Comparison of ENCODE assay signal across 7 mouse cellular contexts in genomic region chrX:77433811-77434192, GRCm38 (mm10).
DNase-seq lines count a peak whose midpoint lies in the region; ATAC-seq and TF ChIP-seq lines count a peak whose summit lies in the region.

No protein-coding gene starts in this region.

- no peak overlapping the region for H3K9ac ChIP-seq in lung, embryonic 15.5 days

- WGBS in lung, embryonic 15.5 days = 14% methylated on average over 3 of the region's 3 CpGs
- 13% methylated on average over 3 of the region's 3 CpGs for WGBS in limb, embryonic 10.5 days
- 9% methylated on average over 3 of the region's 3 CpGs for WGBS in olfactory bulb, adult 2 months

- DNase-seq in lung, postnatal 14 days = no peak
- no peak for DNase-seq in limb, embryonic 10.5 days (ENCODE audit: low spot score)
- DNase-seq in adrenal gland, adult 18-20 months (ENCODE audit: low spot score in 2 of 2) = no peak
- no peak for DNase-seq in left cerebral cortex, postnatal 10 days (ENCODE audit: extremely low spot score in 1 of 2, low spot score in 2 of 2)

- intact Hi-C loops in left cerebral cortex, postnatal 10 days (cut with DNase I) = loop anchor here (10.0 kb wide), 1 partner anchor 201 kb away; no protein-coding TSS in a partner anchor

- no peaks in the 10 kb centered on the region for H3K27me3 ChIP-seq in lung, embryonic 15.5 days
- no peaks in the 10 kb centered on the region for H3K27me3 ChIP-seq in limb, embryonic 10.5 days (ENCODE audit: low read depth, poor library complexity, severe bottlenecking)

- H3K9me3 ChIP-seq in lung, embryonic 15.5 days = no peaks in the 10 kb centered on the region
- H3K9me3 ChIP-seq in limb, embryonic 10.5 days (replicated peaks) = no peaks in the 10 kb centered on the region

- H3K27ac ChIP-seq in lung, embryonic 15.5 days = peak overlapping the region; percentile 9; the same call in 1 of the 2 replicates
- H3K27ac ChIP-seq in embryonic fibroblast, embryonic 13.5 days (ENCODE audit: insufficient read depth, low read length) = peak overlapping the region; percentile 89
- peak overlapping the region; percentile 70 for H3K27ac ChIP-seq in limb, embryonic 10.5 days
- peak overlapping the region; percentile 72; the same call in 1 of the 2 replicates for H3K27ac ChIP-seq in olfactory bulb, adult 2 months (ENCODE audit: insufficient read depth, low read depth, low read length)

- no peaks in the 10 kb centered on the region for H3K36me3 ChIP-seq in lung, embryonic 15.5 days
- H3K36me3 ChIP-seq in limb, embryonic 10.5 days = no peaks in the 10 kb centered on the region

- TF ChIP-seq CTCF in embryonic fibroblast, embryonic 13.5 days (IDR thresholded peaks at IDR 0.05; ENCODE audit: borderline replicate concordance, insufficient read depth, low read length) = no peak
- TF ChIP-seq CTCF in olfactory bulb, adult 2 months (IDR thresholded peaks at IDR 0.05; ENCODE audit: insufficient read depth, low read depth, low read length) = no peak

- TF ChIP-seq POLR2A in embryonic fibroblast, embryonic 13.5 days (IDR thresholded peaks at IDR 0.05; ENCODE audit: low read depth, low read length) = no peak
- TF ChIP-seq POLR2A in olfactory bulb, adult 2 months (IDR thresholded peaks at IDR 0.05; ENCODE audit: insufficient read depth, low read depth, low read length) = no peak

- ATAC-seq in lung, embryonic 15.5 days (ENCODE audit: borderline replicate concordance, extremely low read depth, low FRiP score, low TSS enrichment) = peak; percentile 53; the same call in 1 of the 2 replicates

- peak overlapping the region; percentile 49 for H3K4me2 ChIP-seq in lung, embryonic 15.5 days

- H3K4me1 ChIP-seq in lung, embryonic 15.5 days = no peaks in the 10 kb centered on the region
- no peaks in the 10 kb centered on the region for H3K4me1 ChIP-seq in embryonic fibroblast, embryonic 13.5 days (ENCODE audit: control insufficient read depth, insufficient read depth, low read length)
- H3K4me1 ChIP-seq in limb, embryonic 10.5 days = no peaks in the 10 kb centered on the region
- H3K4me1 ChIP-seq in olfactory bulb, adult 2 months (ENCODE audit: control insufficient read depth, insufficient read depth, low read length) = peaks cover 3% of the 10 kb centered on the region

- H3K4me3 ChIP-seq in lung, embryonic 15.5 days = peak overlapping the region; percentile 17; the same call in 1 of the 2 replicates
- no peak overlapping the region for H3K4me3 ChIP-seq in embryonic fibroblast, embryonic 13.5 days (ENCODE audit: insufficient read depth, low read length)
- H3K4me3 ChIP-seq in limb, embryonic 10.5 days = peak overlapping the region; percentile 31
- H3K4me3 ChIP-seq in olfactory bulb, adult 2 months (ENCODE audit: insufficient read depth, low read depth, low read length) = peak overlapping the region; percentile 13; the same call in 1 of the 2 replicates

Comparison
In these comparisons a context has a peak if more than half of its experiments do, and no peak if none do; other contexts are left out.
1. H3K27ac ChIP-seq: peak in every context shown above with its lines; median percentile 89 in embryonic fibroblast, embryonic 13.5 days; 72 in olfactory bulb, adult 2 months; 70 in limb, embryonic 10.5 days; 9 in lung, embryonic 15.5 days.